ENCODE assay signal across 8 mouse cellular contexts in the genomic region with DNA sequence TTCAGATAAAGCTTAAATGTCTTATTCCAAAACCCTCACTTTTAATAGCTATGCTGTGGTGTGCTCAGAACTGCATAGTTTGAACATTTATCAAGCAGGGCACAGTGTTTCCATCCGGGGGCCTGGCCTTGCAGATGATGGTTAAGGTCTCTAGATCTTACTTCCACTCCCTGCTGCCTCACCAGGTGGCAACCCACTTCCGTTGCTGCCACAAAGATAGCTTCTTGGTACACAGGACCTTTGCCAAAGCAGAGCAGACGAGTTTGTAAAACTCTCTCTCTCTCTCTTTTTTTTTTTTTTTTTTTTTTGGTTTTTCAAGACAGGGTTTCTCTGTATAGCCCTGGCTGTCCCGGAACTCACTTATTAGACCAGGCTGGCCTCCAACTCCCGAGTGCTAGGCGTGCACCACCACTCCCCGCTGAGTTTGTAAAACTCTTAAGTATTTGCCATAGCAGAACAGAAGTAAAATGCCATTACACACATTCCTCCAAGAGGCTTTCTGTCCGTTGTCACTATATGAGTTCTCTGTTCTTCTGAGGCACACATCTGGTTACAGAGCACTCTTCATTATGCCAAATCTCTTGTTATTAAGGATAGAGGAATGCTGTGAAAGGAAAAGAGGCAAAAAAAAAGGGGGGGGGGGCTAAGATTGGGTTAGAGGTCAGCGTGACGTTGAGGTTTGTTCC. TPM values are rescaled to one million over a fixed set of nuclear protein-coding genes. Genes with fewer than 3 reads are reported as not detected.
DNase-seq lines count a peak whose midpoint lies in the region; ATAC-seq and TF ChIP-seq lines count a peak whose summit lies in the region.

No protein-coding gene starts in this region.

- no peaks in the 10 kb centered on the region for H3K27me3 ChIP-seq in testis, adult 2 months (ENCODE audit: control insufficient read depth, insufficient read depth, low read length)
- H3K27me3 ChIP-seq in embryonic facial prominence, embryonic 13.5 days: no peaks in the 10 kb centered on the region
- no peaks in the 10 kb centered on the region for H3K27me3 ChIP-seq in intestine, postnatal 0 days (replicated peaks; ENCODE audit: control insufficient read depth, insufficient read depth, low read length)
- H3K27me3 ChIP-seq in midbrain, postnatal 0 days (ENCODE audit: insufficient read depth, low read length): no peaks in the 10 kb centered on the region

- H3K9ac ChIP-seq in embryonic facial prominence, embryonic 13.5 days: no peak overlapping the region
- 0 out of 2 replicates have a peak overlapping the region, but pooled peaks have one; percentile 95 for H3K9ac ChIP-seq in intestine, postnatal 0 days (ENCODE audit: low read depth, low read length)
- H3K9ac ChIP-seq in midbrain, postnatal 0 days (replicated peaks; ENCODE audit: low read length, poor library complexity, severe bottlenecking): no peak overlapping the region

- H3K4me2 ChIP-seq in embryonic facial prominence, embryonic 13.5 days: peak overlapping the region; percentile 60
- peak overlapping the region; percentile 73 for H3K4me2 ChIP-seq in intestine, postnatal 0 days (replicated peaks; ENCODE audit: low read depth)
- H3K4me2 ChIP-seq in midbrain, postnatal 0 days (ENCODE audit: low read depth, low read length, poor library complexity, severe bottlenecking): peak overlapping the region; percentile 64

- no peak overlapping the region for H3K27ac ChIP-seq in testis, adult 2 months (ENCODE audit: control insufficient read depth, insufficient read depth, low read depth, low read length)
- H3K27ac ChIP-seq in embryonic facial prominence, embryonic 13.5 days: 0 out of 2 replicates have a peak overlapping the region, but pooled peaks have one; percentile 94
- H3K27ac ChIP-seq in intestine, postnatal 0 days (ENCODE audit: low read depth, low read length): peak overlapping the region; percentile 98; the same call in 1 of the 2 replicates
- peak overlapping the region; percentile 92; the same call in 1 of the 2 replicates for H3K27ac ChIP-seq in midbrain, postnatal 0 days (ENCODE audit: low read depth, low read length)

- H3K36me3 ChIP-seq in testis, adult 2 months (ENCODE audit: control insufficient read depth, insufficient read depth, low read length): no peaks in the 10 kb centered on the region
- no peaks in the 10 kb centered on the region for H3K36me3 ChIP-seq in embryonic facial prominence, embryonic 13.5 days
- H3K36me3 ChIP-seq in intestine, postnatal 0 days (ENCODE audit: control insufficient read depth, insufficient read depth): no peaks in the 10 kb centered on the region
- no peaks in the 10 kb centered on the region for H3K36me3 ChIP-seq in midbrain, postnatal 0 days (ENCODE audit: insufficient read depth, low read length)

- no peaks in the 10 kb centered on the region for H3K9me3 ChIP-seq in embryonic facial prominence, embryonic 13.5 days
- H3K9me3 ChIP-seq in intestine, postnatal 0 days (ENCODE audit: control insufficient read depth): no peaks in the 10 kb centered on the region
- no peaks in the 10 kb centered on the region for H3K9me3 ChIP-seq in midbrain, postnatal 0 days (ENCODE audit: low read length)

- no peak for ATAC-seq in embryonic facial prominence, embryonic 13.5 days (ENCODE audit: insufficient number of reproducible peaks, insufficient read depth, low FRiP score, low TSS enrichment, low read depth)
- ATAC-seq in intestine, postnatal 0 days: no peak
- no peak for ATAC-seq in midbrain, postnatal 0 days (ENCODE audit: low FRiP score)

- peak overlapping the region; percentile 97 for H3K4me3 ChIP-seq in testis, adult 2 months (ENCODE audit: control insufficient read depth, low read depth, low read length)
- peak overlapping the region; percentile 83 for H3K4me3 ChIP-seq in embryonic facial prominence, embryonic 13.5 days
- peak overlapping the region; percentile 91 for H3K4me3 ChIP-seq in intestine, postnatal 0 days (ENCODE audit: low read depth, low read length)
- peak overlapping the region; percentile 86 for H3K4me3 ChIP-seq in midbrain, postnatal 0 days (ENCODE audit: low read depth, low read length)

- TF ChIP-seq POLR2A in testis, adult 2 months (IDR thresholded peaks at IDR 0.05; ENCODE audit: control insufficient read depth, low read depth, low read length): no peak

- no peak for TF ChIP-seq CTCF in testis, adult 2 months (IDR thresholded peaks at IDR 0.05; ENCODE audit: control insufficient read depth, insufficient read depth, insufficient replicate concordance, low read depth, low read length)
- no peak for TF ChIP-seq CTCF in intestine, postnatal 0 days (IDR thresholded peaks at IDR 0.05; ENCODE audit: low read depth)
- TF ChIP-seq CTCF in midbrain, postnatal 0 days (IDR thresholded peaks at IDR 0.05): no peak

- 60% methylated on average over 10 of the region's 10 CpGs for WGBS in embryonic facial prominence, embryonic 13.5 days
- WGBS in intestine, postnatal 0 days: 56% methylated on average over 10 of the region's 10 CpGs
- WGBS in midbrain, postnatal 0 days: 61% methylated on average over 10 of the region's 10 CpGs

- peaks cover 10% of the 10 kb centered on the region; the same call in 1 of the 2 replicates for H3K4me1 ChIP-seq in testis, adult 2 months (ENCODE audit: control insufficient read depth, insufficient read depth, low read length)
- H3K4me1 ChIP-seq in embryonic facial prominence, embryonic 13.5 days: peaks cover 22% of the 10 kb centered on the region
- H3K4me1 ChIP-seq in intestine, postnatal 0 days (replicated peaks; ENCODE audit: control insufficient read depth, insufficient read depth, low read length): peaks cover 6% of the 10 kb centered on the region
- H3K4me1 ChIP-seq in midbrain, postnatal 0 days (ENCODE audit: insufficient read depth, low read length): peaks cover 8% of the 10 kb centered on the region

- no peak for DNase-seq in testis, postnatal 10 days (ENCODE audit: low spot score)
- DNase-seq in midbrain, postnatal 0 days (ENCODE audit: low spot score): no peak
- DNase-seq in right cerebral cortex, adult 2 months (ENCODE audit: low spot score in 2 of 2): no peak
- DNase-seq in kidney, adult 18-20 months: no peak
- DNase-seq in urinary bladder, adult 2 months (ENCODE audit: low spot score): no peak

RNA-seq across cellular contexts. Expression of gene C1galt1, which starts 0.8 kb away (rescaled TPM):
- 1.9 and 2.1 TPM in 2 replicates for polyA plus RNA-seq in testis, adult 2 months (2012; rRNA removed)
- 2.5 and 4.0 TPM in 2 replicates for polyA plus RNA-seq in embryonic facial prominence, embryonic 13.5 days (2015; fragmentation: Nextera tagmentation; extraction: Ambion mirVana)
- 8.3 and 8.7 TPM in 2 replicates for polyA plus RNA-seq in intestine, postnatal 0 days (2015; fragmentation: Nextera tagmentation; extraction: Ambion mirVana)
- 16.8 and 19.9 TPM in 2 replicates for total RNA-seq in midbrain, postnatal 0 days (2014; rRNA removed)
- 1.4 and 1.5 TPM in 2 replicates for polyA plus RNA-seq in midbrain, postnatal 0 days (2015; fragmentation: Nextera tagmentation; extraction: Ambion mirVana)
- polyA plus RNA-seq in urinary bladder, adult 2 months (2012; rRNA removed): 19.3 and 22.1 TPM in 2 replicates
